Mouse (Mus musculus) spleen, embryonic (tissue): ENCODE results near the gene Phf1.
"Not testable (repeated sequence)": the region's sequence is repeated elsewhere in the genome, so short reads cannot be mapped to it uniquely, and the experiment has no call there.

Source experiments
- CTCF ChIA-PET: fragments of 350-600 bp; sonication (Branson Sonifier 250); formaldehyde crosslinking; loops from one replicate; lab custom pipeline; 2022; lab: Charles Lee

Phf1 gene

DNA sequence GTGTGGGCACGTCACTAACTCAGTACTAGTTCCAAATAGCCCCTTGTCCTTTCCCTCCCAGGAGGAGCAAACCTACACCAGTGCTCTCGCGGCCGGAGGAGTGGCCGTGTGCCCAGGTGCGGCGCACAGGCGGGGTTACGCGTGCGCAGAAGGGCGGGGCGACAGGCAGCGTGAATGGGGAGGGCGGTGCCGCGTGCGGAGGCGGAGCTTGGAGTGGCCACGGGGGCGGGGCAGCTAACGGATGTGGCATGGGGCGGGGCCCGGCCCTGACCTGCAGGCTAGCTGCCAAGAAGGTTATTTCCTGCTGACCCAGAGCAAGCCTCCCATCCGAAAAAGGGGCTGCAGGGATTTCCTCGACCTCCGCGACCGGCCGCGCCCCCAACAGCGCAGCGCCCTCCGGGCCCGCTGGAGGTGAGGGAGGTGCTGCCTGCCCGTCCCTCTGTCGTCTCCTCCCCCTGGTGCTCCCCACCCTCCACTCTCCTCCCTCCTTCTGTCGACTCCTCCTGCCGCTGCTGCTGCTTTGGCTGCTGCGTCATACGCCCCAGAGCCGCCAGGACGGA lies at the start of gene Phf1:
Gene Phf1 (plus strand): TSS at position 214 of the 560 bp plus-strand sequence.
- CTCF ChIA-PET = no interaction called here

DNA sequence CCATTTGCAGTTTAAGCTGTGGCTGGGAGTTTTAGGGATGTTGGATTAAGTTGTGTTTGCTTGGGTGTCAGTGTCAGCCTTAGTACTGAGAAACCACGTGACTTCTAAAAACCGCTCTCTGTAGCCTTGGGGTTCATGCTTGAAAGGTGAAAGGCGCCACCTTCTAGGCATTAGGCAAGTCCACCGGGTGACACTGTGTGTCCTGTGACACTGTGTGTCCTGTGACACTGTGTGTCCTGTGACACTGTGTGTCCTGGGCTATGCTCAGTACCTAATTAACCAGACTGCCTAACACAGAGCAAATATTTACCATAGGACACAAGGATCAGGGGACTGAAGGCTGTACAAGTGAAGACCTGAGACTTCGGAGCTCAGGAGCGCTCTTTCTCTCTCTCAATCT lies 49.3 kb upstream of the Phf1 start:
- CTCF ChIA-PET = no interaction called here

DNA sequence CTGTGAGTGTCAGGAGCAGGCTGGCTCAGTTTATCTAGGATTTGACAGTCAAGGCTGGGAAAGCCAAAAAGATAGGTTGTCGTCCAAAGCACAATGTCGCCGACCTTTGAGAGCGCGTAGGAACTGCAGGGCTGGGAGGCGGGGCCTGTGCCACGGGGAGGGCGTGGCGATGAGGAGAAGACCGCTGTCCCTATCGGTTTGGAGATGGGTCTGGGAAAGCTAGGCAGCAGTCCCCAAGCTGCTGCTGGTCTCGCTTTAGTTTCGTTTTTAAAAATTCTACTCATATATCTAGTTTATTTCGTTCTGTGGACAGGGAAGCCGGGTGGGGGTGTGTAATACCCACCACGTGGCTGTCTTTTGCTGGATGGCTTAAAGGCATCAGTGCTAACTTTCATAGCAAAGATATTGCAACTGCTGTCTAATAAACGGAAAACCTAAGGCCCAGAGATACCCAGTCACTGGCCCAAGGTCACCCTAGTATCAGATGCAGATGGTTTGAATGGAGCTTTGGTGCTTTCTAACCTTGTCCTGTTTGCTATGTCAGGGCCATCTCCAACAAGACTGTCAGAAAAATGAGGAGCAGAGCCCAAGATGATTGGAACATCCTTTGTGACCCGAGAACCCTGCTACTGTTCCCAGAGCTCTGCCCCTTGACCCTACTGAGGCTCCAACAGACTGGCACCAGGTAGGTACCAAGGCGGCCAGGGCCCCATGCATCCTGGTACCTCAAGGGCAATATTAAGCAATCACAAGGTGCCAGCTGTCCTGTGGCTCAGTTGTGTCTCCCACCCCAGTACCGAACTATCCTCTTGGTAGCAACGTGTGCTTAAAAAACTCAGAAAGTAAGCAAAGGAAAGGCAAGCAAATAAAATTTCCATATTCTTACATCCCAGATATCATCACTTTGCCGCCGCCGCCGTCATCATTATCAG lies 47.6 kb upstream of the Phf1 start:
- CTCF ChIA-PET = interaction anchor here (0.6 to 1.7 kb wide), 5 partner anchors 81 to 227 kb away, joined by 3 to 5 read pairs (median 4); partner anchors contain the start of gene Bnip1

DNA sequence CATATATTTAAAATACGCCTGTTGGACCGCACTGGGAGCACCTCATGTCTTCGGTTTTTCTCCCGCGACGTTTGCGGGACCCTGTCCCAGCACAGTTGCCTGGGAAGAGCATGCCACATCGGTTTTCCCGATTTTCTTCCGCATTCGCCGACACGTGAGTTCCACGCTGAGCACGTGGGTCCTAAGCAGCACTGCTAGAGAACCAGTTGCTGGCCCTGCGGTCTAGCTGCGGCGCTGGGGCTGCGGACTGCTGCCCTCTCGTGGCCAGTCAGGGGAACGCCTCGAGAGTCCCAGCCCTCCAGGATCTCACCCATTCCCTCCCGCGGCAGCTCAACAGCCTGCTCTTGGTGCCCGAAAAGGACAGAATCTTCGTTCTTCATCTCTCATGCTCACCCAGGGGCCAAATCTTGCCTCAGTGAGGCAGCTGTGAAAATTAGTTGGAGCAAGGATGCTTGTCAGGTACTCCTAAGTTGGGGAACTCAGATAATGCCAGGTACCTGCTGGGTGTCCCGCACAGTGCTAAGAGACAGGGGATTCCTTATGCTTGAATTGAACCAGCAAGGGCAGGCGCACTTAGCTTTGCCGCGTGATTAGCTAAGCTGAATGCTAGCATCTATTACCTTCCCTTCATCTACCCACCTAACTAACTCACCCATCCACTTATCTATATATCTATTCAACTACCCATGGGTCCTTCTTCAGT lies 46.7 kb upstream of the Phf1 start:
- CTCF ChIA-PET = interaction anchor here (0.6 to 1.0 kb wide), 2 partner anchors 91 to 171 kb away, joined by 3 to 5 read pairs; partner anchors contain the start of gene Crebrf

DNA sequence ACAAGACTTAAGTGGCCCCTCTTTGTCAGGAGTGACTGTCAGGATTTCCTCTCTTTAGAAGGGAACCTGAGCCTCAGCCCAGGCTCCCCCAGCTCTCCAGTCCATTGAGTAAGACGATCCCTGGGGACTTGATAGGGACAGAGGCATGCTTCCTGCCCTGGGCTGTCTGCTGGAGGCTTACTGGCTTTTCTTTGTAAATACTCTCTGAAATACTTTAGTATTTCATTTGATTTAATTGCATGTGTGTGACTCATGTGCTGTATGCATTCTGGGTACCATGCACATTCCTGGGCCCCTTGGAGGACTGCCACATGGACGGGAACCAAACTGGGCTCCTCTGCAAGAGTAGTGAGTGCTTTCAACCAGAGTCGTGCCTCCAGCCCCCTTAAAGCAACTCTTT lies 44.9 kb upstream of the Phf1 start:
- CTCF ChIA-PET = interaction anchor here (0.6 to 0.7 kb wide), 4 partner anchors 119 to 459 kb away, joined by 3 to 6 read pairs (median 4); no protein-coding TSS in a partner anchor

DNA sequence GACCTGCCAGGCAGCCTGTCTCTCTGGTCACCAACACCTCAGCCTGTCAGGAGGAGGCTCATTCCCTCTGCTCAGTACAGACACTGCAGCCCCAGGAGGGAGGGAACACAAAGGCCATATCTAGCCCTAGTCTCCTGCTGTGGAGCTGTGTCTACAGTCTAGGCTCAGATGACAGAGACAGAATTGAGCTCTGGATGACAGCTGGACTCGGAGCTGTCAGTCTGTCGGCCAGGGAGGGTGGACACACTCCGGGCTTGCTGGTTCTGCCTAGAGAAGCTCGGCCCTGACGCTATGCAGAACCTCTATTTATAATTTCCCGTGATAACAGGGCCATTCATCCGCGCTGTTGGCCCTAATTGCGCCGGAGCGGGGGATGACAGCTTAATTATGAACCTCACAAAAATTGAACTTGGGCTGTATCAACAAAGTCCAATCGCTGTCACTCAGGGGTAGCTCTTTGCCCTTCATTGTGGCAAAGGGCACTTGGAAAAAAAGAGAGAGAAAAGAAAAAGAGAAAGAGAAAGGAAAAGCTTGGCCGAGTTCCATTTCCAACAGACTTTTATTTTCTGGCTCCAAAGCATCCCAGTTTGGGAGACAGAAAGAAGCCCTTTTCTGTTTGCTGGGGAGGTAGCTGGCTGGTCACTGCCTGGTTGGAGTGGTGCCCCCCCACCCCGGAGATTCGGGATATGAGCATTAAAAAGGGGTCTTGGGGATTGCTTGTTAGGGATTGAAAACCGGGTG lies 40.0 kb upstream of the Phf1 start:
- CTCF ChIA-PET = interaction anchor here (0.6 to 0.7 kb wide), 2 partner anchors 90 to 429 kb away, joined by 3 read pairs; no protein-coding TSS in a partner anchor

DNA sequence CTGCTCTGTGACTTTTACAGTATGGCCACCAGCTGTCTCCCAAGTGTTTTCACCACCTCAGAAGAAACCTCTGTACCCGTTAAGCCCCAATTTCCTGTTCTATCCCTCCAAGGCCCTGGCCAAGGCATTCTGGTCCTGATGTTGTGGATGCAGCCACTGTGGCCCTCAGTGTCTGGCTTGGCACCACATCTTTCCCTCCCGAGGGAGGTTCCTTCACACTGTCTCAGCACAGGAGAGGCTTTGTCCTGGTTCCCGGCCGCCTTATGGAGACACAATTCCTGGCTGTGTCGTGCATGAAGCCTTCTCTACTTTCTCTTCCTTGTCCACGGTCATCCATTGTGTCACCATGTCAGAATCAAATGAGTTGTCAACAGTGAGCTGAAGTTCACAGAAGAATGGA lies 39.4 kb upstream of the Phf1 start:
- CTCF ChIA-PET = no interaction called here

DNA sequence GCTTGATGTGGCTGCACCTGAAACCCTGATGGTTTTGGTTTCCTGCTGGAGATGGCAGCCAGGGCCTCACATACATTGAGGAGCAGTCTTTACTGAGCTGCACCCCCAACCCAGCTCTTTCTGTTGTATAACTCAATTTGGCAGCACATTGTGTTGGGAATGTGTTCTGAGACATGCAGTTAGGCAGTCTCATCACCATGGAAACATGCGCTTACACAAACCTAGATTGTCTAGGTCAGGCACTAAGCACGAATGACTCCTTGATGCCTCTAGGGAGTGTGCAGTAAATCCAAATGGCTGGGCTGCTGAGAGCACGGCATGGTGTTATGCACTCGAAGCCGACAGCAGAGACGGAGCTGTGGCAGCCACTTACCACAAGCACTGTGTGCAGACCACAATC lies 38.5 kb upstream of the Phf1 start:
- CTCF ChIA-PET = no interaction called here

DNA sequence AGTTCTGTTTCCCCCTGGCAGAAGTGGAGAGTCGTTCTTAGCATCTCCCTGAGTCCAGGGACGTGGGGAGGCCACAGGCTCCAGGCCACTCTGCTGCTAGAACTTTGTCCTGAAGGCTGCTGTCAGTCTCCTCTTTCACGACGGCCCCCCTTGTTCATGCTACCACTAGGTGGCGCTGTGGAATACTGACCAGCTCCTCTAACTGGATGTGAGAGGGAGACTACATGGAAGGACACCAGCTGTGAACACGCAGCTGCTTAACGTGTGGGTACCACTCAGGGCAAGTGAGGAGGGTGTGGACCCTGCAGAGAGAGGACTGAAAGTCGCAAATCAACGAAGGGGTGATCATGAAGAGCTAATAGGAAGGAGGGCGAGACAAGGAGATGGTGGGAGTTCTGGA lies 37.3 kb upstream of the Phf1 start:
- CTCF ChIA-PET = interaction anchor here (1.0 kb wide), 1 partner anchor 187 kb away, joined by 3 read pairs; no protein-coding TSS in a partner anchor

DNA sequence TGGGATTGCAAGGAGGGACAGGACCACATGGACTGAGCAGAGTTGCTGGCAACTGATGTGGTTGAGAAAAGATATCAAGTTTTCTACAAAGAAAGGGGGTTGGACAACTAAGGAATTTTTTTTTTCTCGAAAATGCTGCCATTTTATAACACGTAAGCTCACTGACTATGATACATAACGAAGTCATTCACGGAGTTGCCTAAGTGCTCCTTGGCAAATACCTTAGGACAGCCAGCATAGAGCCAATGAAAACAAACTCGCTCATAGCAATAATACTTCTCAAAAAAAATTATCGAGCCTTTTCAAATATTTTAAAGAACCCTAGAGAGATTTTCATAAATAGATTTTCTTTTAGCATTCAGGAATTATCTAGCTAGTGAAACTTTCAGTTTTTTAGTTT lies 31.9 kb upstream of the Phf1 start:
- CTCF ChIA-PET = no interaction called here

DNA sequence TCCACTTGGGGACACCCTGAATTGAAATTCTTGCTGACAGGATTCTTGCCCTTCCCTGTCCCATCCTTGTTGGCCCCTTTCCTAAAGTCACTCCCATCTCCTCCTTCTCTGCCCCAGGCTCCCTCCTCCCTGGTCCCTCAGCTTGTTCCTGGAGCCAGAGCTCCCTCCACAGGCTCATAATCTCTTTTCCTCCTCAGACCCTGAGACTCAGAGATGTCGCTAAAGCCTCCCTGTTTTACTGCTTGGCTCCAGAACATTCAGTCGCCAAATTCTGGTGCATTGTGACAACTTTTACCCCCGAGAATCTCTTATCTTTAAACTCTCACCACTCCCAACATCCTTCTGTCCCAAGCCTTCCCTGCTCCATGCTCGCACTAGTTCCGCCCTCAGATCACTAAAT lies 28.5 kb upstream of the Phf1 start:
- CTCF ChIA-PET = no interaction called here

DNA sequence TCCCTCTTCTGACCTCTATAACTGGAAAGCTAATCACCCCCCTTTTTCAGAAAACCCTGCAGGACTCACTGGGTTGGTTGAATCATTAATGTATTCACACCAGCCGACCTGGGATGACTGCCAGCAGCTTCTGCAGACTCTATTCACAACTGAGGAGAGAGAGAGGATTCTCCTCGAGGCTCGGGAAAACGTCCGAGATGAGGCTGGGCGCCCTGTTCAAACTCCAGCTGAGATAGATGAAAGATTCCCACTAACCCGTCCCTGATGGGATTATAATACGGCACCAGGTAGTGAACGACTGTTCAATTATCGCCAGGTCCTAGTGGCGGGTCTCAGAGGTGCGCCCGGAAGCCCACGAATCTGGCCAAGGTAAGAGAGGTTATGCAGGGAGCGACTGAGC lies 25.3 kb upstream of the Phf1 start:
- CTCF ChIA-PET = not testable (repeated sequence)

DNA sequence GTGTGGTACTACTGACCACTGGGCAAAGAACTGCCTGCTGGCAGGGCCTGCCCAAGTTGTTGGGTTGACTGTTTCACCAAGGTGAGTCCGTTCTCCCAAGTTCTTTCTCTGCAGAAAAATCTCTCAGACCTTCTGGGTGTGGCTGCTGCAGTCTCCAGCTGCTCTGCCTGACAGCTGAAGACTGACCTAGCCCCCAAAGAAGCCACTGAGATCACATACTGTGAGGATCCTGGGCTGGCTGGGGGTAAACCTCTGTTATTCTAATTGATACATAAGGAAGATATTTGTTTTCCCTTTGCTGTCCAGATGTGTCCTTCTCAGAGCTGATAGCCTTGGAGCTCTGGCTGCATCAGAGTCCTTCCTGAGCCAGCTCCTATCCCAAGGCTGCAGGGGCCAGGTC lies 17.6 kb upstream of the Phf1 start:
- CTCF ChIA-PET = no interaction called here

DNA sequence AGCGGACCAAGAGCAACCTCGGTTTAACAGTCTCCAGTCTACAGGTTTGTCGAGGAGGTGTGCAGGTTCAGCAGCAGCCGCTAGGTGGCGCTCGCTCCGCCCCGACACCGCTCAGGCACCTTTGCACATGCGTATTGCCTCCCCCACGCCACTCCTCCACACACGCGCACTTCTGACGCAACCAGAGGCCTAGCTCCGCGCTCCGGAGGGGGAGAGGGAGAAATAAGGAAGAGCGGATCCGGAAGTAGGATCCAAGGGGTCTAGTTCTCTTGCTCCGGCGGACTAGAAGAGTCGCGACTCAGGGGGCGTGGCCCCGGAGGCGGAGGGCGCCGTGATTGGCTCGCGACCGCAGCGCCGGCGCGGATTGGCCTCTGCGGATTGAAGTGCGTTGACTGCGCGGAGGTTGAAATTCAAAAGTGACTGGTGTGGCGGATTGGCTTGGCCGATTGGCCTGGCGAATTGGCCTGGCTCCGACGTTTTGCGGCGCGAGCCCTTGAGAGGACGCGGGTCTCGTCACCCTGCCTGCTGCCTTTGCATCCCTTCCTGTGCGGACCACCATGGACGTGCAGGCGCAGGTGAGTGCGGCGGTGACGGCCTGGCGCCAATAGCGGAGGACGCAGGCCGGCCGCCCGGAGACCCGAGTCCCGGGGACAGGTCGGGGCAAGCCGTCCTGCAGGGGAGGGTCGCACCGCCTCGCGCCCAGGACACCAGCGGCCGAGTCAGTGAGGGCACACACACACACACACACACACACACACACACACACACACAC lies 16.0 kb upstream of the Phf1 start, which contains the start of gene Kifc5b:
Gene Kifc5b (plus strand): TSS at position 381 of the 772 bp plus-strand sequence.
- CTCF ChIA-PET = no interaction called here

DNA sequence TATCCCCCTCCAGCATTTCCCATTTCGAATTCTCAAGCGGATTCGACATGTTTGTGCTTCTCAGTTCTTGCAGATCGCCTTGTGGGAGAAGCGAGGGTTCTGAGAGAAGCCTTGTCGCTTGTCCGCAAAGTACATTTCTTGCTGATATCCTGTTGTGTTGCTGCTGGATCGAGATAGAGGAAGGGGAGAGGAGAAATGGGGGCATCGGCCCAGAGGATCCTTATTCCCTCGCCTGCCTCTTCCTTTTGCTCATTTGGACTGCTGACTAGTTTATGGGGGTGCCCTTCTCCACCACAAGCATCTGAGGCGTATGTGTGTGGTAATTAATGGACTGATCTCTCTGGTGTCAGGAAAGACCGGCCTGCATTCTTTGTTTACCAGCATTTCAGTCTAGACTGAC lies 15.3 kb upstream of the Phf1 start:
- CTCF ChIA-PET = not testable (repeated sequence)

DNA sequence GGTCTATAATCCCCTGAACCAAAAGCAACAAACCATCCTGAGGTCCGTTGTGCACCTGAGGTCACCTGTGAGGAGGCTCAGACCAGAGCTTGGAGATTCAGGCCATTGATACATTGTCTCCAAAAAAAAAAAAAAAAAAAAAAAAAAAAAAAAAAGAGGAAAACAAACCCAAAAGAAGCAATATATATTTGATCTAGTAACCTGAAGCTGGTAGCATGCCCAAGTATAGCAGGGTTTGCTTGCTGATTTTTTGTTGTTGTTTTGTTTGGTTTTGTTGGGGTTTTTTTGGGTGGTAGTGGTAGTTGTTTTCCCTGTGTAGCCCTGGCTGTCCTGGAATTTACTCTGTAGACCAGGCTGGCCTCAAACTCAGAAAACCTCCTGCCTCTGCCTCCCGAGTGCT lies 14.5 kb upstream of the Phf1 start:
- CTCF ChIA-PET = interaction anchor here (0.6 kb wide), 1 partner anchor 1494 kb away, joined by 18 read pairs; no protein-coding TSS in a partner anchor

DNA sequence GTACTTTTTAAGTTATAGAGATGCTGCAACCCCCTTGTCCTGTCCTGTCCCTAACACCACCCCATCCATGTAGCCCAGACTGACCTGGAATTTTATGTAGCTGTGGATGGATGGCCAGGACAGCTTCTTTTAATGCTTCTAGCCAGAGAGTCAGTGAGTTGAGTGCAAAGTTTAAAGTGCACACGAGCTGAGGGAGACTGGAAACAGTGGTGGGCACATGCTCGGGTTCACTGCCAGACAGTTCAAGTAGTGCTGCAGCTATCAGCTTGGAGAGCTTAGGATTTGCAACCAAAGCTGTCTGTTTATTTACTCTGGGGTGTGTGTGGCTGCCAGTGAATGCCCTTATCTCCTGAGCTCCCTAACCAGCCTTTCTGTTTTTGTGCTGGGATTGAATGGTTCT lies 13.3 kb upstream of the Phf1 start:
- CTCF ChIA-PET = not testable (repeated sequence)

DNA sequence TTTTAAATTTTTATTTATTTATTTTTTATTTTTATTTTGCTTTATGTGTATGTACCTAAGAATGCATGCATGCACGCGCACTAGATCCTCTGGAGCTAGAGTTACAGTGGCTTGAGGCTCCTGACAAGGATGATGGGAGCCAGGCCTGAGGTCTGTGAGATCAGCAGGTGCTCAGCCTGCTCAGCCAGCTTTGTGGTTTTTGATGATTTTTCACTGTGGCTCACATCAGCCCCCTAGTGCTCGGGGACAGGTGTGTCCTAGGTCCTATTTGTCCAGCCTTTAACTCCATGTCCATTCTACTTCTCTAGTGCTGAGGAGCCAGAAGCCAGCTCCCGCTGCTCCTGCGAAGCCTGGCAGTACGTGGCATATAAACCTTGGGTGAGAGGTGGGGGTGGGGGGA lies 10.5 kb upstream of the Phf1 start:
- CTCF ChIA-PET = not testable (repeated sequence)

DNA sequence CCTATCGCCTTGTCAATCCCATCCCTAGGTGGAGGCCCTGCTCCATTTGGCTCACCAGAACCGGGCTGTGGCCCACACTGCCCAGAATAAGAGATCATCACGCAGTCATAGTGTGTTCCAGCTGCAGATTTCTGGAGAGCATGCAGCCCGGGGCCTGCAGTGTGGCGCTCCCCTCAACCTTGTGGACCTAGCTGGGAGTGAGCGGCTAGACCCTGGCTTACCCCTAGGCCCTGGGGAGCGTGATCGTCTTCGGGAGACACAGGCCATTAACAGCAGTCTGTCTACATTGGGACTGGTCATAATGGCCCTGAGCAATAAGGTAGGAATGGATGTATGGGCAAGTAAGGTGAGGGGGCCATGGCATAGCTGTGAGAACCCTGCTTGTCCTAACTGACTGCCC lies 7.4 kb upstream of the Phf1 start:
- CTCF ChIA-PET = not testable (repeated sequence)

DNA sequence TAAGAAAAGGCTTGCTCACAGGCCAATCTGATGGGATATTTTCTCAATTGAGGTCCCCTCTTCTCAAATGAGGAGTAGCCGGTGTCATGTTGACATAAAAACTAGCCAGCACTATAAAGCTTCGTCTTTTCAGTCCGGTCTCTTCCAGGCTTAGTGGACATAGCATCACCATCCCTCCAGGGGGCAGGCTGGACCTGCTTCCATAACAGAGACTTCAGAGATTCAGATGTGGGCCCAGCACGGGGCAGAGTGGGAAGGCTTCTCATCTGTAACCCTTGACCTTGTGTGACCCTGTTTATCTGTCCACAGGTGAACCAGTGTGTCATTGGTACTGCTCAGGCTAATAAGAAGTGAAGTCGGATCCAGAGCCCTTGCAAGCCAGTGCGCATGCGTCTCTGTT lies 1.1 kb upstream of the Phf1 start:
- CTCF ChIA-PET = not testable (repeated sequence)
